Mouse (Mus musculus): ENCODE data around the gene Gm49403. TPM values are rescaled to one million over a fixed set of nuclear protein-coding genes. Genes with fewer than 3 reads are reported as not detected.

Gene Gm49403
- polyA plus RNA-seq, 2 experiments = not detected

GRCm38 (mm10) chr19:8897865-8898495 is 14.2 kb downstream of the Gm49403 start, which contains the start of gene Ganab:
Ganab (plus strand) TSS chr19:8898071.
- TF ChIP-seq POLR2A (IDR thresholded peaks at IDR 0.05; ENCODE audit: borderline replicate concordance, extremely low read depth, insufficient read depth, insufficient read length) = 0 out of 2 replicates have a peak, but pooled peaks have one; percentile 39
- Histone ChIP-seq H3K27ac (replicated peaks; ENCODE audit: low read depth, low read length) (peak within 1 kb of the TSS; percentile 78), H3K4me2 (replicated peaks; ENCODE audit: low read depth, low read length, severe bottlenecking) (peak within 1 kb of the TSS; percentile 86), H3K9me3 (ENCODE audit: control insufficient read depth, low read length) (no peaks in the 10 kb centered on the region), H3K4me1 (ENCODE audit: control insufficient read depth, insufficient read depth, low read length) (peaks cover 19% of the 10 kb centered on the region), H3K36me3 (ENCODE audit: control insufficient read depth, insufficient read depth, low read length) (peaks cover 41% of the 10 kb centered on the region), H3K9ac (ENCODE audit: low read depth, low read length, severe bottlenecking) (peak within 1 kb of the TSS; percentile 91), H3K4me3 (replicated peaks; ENCODE audit: low read length) (peak within 1 kb of the TSS; percentile 95), H3K27me3 (ENCODE audit: control insufficient read depth, insufficient read depth, low read length) (no peaks in the 10 kb centered on the region)
- DNase-seq (ENCODE audit: low spot score) = peak; percentile 99
- under 1% methylated on average over 53 of the region's 53 CpGs for WGBS
- peak; percentile 99 for ATAC-seq (ENCODE audit: low FRiP score, low read depth)

DNA sequence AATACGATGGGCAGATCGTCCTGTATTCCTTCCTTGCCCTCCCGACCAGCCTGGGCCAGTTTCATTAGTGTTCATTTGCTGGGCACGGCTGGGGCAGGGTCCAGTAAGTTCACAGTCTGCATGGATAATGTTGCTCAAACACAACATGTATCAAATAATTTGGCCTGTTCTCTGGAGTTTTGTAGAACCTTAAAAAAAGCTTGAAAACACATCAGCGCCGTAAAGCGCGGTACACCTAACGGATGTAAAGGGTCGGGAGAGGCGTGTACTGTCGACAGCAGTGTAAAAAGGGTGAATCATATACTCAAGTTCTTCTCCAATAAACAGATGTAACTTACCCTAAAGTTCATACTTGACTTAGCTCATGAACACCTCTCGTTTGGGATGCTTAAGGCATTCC is 14.8 kb downstream of the Gm49403 start:
- DNase-seq (ENCODE audit: low spot score) (no peak), ATAC-seq (ENCODE audit: low FRiP score, low read depth) (no peak)
- H3K27me3 ChIP-seq (ENCODE audit: control insufficient read depth, insufficient read depth, low read length) = no peaks in the 10 kb centered on the region
- H3K9ac ChIP-seq (ENCODE audit: low read depth, low read length, severe bottlenecking) = peak overlapping the region; percentile 91
- TF ChIP-seq POLR2A (IDR thresholded peaks at IDR 0.05; ENCODE audit: borderline replicate concordance, extremely low read depth, insufficient read depth, insufficient read length) = no peak
- H3K27ac ChIP-seq (replicated peaks; ENCODE audit: low read depth, low read length) = peak overlapping the region; percentile 78
- H3K4me3 ChIP-seq (replicated peaks; ENCODE audit: low read length) = peak overlapping the region; percentile 95
- WGBS = 3% methylated on average over 13 of the region's 13 CpGs
- H3K4me1 ChIP-seq (ENCODE audit: control insufficient read depth, insufficient read depth, low read length) = peaks cover 16% of the 10 kb centered on the region
- H3K4me2 ChIP-seq (replicated peaks; ENCODE audit: low read depth, low read length, severe bottlenecking) = peak overlapping the region; percentile 86
- peaks cover 47% of the 10 kb centered on the region for H3K36me3 ChIP-seq (ENCODE audit: control insufficient read depth, insufficient read depth, low read length)
- no peaks in the 10 kb centered on the region for H3K9me3 ChIP-seq (ENCODE audit: control insufficient read depth, low read length)

DNA sequence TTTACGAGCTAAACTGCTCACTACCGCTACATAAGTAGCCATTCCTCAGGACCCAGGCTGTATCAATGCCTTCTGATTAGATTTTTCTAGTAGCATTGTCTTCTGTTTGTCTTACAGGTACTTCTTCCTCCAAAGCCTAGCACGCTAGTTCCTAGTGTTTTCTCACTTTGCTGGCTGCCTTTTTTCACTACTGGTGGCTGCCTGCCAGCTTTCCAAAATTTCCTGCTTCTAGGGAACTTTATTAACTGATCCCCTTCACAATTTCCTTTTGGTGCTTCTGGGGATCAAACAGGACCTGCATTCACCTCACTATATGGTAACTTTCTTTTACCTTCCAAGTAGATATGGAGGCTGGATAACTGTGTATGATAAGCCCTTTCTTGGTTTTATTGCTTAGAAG is 15.3 kb downstream of the Gm49403 start:
- DNase-seq (ENCODE audit: low spot score) = no peak
- TF ChIP-seq POLR2A (IDR thresholded peaks at IDR 0.05; ENCODE audit: borderline replicate concordance, extremely low read depth, insufficient read depth, insufficient read length) = no peak
- Histone ChIP-seq H3K4me3 (replicated peaks; ENCODE audit: low read length) (peak overlapping the region; percentile 95), H3K27me3 (ENCODE audit: control insufficient read depth, insufficient read depth, low read length) (no peaks in the 10 kb centered on the region), H3K4me1 (ENCODE audit: control insufficient read depth, insufficient read depth, low read length) (peaks cover 13% of the 10 kb centered on the region), H3K9ac (ENCODE audit: low read depth, low read length, severe bottlenecking) (peak overlapping the region; percentile 91), H3K9me3 (ENCODE audit: control insufficient read depth, low read length) (no peaks in the 10 kb centered on the region), H3K27ac (replicated peaks; ENCODE audit: low read depth, low read length) (0 out of 2 replicates have a peak overlapping the region, but pooled peaks have one; percentile 78), H3K36me3 (ENCODE audit: control insufficient read depth, insufficient read depth, low read length) (peaks cover 52% of the 10 kb centered on the region), H3K4me2 (replicated peaks; ENCODE audit: low read depth, low read length, severe bottlenecking) (peak overlapping the region; percentile 86)
- 25% methylated on average over 3 of the region's 3 CpGs for WGBS
- no peak for ATAC-seq (ENCODE audit: low FRiP score, low read depth)

- no peak overlapping the region for H3K4me2 ChIP-seq (replicated peaks; ENCODE audit: low read depth, low read length, severe bottlenecking)
- TF ChIP-seq POLR2A (IDR thresholded peaks at IDR 0.05; ENCODE audit: borderline replicate concordance, extremely low read depth, insufficient read depth, insufficient read length) = no peak
- no peak for DNase-seq (ENCODE audit: low spot score)
- no peak overlapping the region for H3K27ac ChIP-seq (replicated peaks; ENCODE audit: low read depth, low read length)
- H3K9me3 ChIP-seq (ENCODE audit: control insufficient read depth, low read length) = no peaks in the 10 kb centered on the region
- H3K4me1 ChIP-seq (ENCODE audit: control insufficient read depth, insufficient read depth, low read length) = peaks cover 8% of the 10 kb centered on the region
- H3K4me3 ChIP-seq (replicated peaks; ENCODE audit: low read length) = no peak overlapping the region
- H3K27me3 ChIP-seq (ENCODE audit: control insufficient read depth, insufficient read depth, low read length) = no peaks in the 10 kb centered on the region
- WGBS = 95% methylated on average over 5 of the region's 5 CpGs
- H3K36me3 ChIP-seq (ENCODE audit: control insufficient read depth, insufficient read depth, low read length) = peaks cover 66% of the 10 kb centered on the region
- ATAC-seq (ENCODE audit: low FRiP score, low read depth) = no peak
- H3K9ac ChIP-seq (ENCODE audit: low read depth, low read length, severe bottlenecking) = no peak overlapping the region
Measured at GRCm38 (mm10) chr19:8903412-8903811, 19.7 kb downstream of the Gm49403 start.

DNA sequence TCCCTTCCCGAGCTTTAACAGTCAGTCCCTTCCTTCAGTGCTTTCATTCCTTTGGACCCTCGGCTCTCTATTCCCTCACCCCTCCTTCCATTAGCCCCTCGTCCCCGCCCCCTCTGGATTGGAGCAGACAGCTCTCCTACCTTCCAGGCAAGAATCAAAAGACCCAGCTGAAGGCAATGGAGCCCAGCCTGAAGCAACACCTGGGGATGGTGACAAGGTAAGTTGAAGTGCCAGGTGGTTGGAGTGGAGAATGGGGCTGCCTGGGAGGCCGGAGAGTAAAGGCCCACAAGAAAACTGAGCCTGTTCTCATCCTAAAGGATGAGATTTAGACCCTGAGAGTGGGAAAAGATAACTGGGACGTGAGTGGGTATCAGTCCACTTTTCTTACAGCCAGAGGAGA is 24.8 kb downstream of the Gm49403 start:
- DNase-seq (ENCODE audit: low spot score) = no peak
- no peaks in the 10 kb centered on the region for H3K9me3 ChIP-seq (ENCODE audit: control insufficient read depth, low read length)
- H3K27ac ChIP-seq (replicated peaks; ENCODE audit: low read depth, low read length) = no peak overlapping the region
- peaks cover 97% of the 10 kb centered on the region for H3K36me3 ChIP-seq (ENCODE audit: control insufficient read depth, insufficient read depth, low read length)
- 85% methylated on average over 6 of the region's 6 CpGs for WGBS
- no peak for TF ChIP-seq POLR2A (IDR thresholded peaks at IDR 0.05; ENCODE audit: borderline replicate concordance, extremely low read depth, insufficient read depth, insufficient read length)
- no peaks in the 10 kb centered on the region for H3K27me3 ChIP-seq (ENCODE audit: control insufficient read depth, insufficient read depth, low read length)
- no peak overlapping the region for H3K4me2 ChIP-seq (replicated peaks; ENCODE audit: low read depth, low read length, severe bottlenecking)
- no peak overlapping the region for H3K9ac ChIP-seq (ENCODE audit: low read depth, low read length, severe bottlenecking)
- H3K4me3 ChIP-seq (replicated peaks; ENCODE audit: low read length) = no peak overlapping the region
- ATAC-seq (ENCODE audit: low FRiP score, low read depth) = no peak
- H3K4me1 ChIP-seq (ENCODE audit: control insufficient read depth, insufficient read depth, low read length) = no peaks in the 10 kb centered on the region

Data from limb, embryonic 14.5 days (tissue).